Mouse (Mus musculus) thymus, postnatal 25 days (tissue): Measurements from ENCODE around the gene Gpr35.

Experiments used
- DNase-seq: peaks from one replicate; pipeline ENCODE4 v3.0.0; 2022

The Gpr35 gene

DNA sequence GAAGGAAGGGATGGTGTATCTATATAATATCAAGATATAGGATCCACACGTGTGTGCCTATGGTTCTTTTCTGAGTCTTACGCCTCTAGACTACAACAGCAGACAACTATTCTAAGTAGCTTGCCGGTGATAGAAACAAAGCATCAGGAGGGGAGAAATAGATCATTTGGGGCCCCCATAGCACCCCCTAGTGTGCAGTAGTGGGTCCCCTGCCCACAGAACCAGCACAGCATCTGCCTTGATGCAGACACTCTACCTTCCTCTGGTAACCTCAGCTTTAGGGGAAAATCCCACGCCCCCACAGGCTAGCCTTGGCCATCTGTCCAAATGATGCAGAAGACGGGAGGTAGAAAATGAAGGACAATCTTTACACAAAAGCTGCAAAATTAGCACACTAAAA lies 34.3 kb downstream of the Gpr35 start:
- DNase-seq, result no peak

GRCm38 (mm10) chr1:92988894-92989293 lies 38.2 kb downstream of the Gpr35 start:
- no peak for DNase-seq

- DNase-seq, result no peak
Measured at GRCm38 (mm10) chr1:92989891-92990290, 39.2 kb downstream of the Gpr35 start.

- no peak for DNase-seq
Measured at GRCm38 (mm10) chr1:92992214-92992855, 41.7 kb downstream of the Gpr35 start.

DNA sequence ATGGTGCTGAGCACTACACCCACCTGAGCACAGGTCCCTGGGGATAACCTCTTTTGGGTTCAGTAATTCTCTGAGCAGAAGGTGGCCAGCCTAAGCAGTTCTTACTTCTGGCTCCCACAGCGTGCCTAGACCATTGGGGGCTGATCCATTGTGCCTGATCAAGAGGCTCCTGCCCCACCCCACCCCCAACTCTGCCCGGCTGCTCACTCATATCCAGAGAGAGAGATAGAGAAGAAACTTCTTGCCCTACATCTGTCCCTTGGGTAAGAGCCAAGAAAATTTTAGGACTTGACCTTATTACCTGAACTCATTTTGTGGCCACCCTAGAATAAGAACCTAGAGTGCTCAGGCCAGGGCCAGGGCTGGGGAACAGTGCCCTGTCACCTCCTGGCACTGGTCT lies 42.2 kb downstream of the Gpr35 start:
- no peak for DNase-seq

- DNase-seq, result no peak
Measured at GRCm38 (mm10) chr1:93006061-93006460, 55.4 kb downstream of the Gpr35 start, which contains the start of gene Aqp12. TSS of gene Aqp12 (plus strand) at chr1:93006334.

GRCm38 (mm10) chr1:93009196-93009595 lies 58.5 kb downstream of the Gpr35 start:
- no peak for DNase-seq

DNA sequence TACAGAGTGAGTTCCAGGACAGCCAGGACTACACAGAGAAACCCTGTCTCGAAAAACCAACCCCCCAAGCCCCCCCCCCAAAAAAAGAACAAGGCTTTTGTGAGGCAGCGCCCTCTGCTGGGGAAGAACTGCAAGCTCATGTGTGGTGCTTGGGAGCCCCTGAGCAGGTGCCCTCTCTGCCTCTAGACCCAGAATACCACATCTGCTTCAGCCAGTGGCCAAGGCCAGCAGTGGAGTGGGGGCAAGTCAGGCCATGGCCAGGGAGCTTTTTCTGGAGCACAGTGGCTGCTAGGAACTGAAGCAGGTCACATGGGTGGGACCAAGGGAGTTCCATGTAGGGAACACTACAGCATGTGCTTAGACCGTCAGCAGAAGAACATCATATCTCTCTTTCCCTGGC lies 60.1 kb downstream of the Gpr35 start:
- peak; percentile 6 for DNase-seq

DNA sequence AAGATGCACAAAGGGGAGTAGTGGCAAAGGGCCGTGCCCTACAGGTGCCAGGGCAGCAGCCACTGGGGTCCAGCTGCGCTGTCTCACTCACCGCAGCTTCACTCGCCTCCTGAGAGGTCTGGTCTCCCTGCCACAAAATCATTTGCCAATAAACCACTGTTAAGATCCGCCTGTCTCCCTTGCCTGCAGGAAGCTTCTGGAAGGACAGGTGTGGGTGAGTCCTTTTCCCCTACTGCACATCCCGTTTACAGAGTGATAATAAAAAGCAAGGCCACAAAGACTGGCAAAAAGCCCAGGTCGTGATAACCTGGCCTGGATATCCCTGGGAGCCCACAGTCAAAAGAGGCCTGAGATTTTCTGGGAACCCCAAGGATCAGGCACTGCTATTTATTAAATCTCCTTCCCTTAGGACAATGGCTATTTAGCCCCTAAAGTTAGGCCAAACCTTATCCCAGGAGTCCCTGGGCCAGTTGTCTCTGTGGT lies 61.5 kb downstream of the Gpr35 start:
- DNase-seq, result no peak

GRCm38 (mm10) chr1:93013367-93013766 lies 62.7 kb downstream of the Gpr35 start:
- DNase-seq, result no peak

GRCm38 (mm10) chr1:93014460-93014859 lies 63.8 kb downstream of the Gpr35 start:
- DNase-seq, result peak; percentile 56

DNA sequence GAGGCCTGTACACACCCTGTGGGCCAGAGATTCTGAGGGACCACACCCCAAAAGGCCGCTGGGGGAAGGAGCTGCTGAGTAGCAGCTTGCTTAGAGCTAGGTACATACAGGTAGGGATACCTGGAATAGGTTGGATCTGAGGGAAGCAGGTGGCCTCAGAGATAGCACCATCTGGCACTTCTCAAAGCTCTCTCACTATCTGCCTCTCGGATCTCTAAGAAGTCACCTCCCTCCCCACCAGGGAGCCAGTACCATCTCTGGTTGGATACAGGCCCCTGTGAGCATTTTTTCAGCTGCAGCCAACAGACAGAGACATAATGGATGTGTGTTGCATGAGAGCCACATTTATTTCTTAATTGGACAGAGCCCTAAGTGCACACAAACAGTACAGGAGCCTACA lies 64.5 kb downstream of the Gpr35 start:
- no peak for DNase-seq

- DNase-seq, result no peak
Measured at GRCm38 (mm10) chr1:93018716-93019115, 68.1 kb downstream of the Gpr35 start.

- DNase-seq, result no peak
Measured at GRCm38 (mm10) chr1:93020602-93021001, 69.9 kb downstream of the Gpr35 start.

DNA sequence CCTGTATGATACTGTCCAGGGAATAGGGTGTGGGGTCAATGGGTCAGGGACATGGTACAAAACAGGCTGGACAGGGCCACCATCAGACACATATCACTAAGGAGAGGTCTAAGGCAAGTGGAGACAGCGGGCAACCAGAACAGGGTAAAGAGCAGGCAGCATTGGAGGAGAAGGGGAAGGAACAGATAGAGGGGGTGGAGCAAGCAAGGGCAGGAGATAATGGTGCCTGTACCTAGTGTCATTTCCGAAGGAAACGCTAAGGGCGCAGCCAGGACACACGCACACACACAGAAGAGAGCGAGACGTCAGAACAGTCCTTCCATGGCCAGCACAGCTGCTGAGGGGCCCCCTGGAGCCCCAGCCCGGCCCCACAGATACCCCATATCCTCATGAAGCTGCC lies 75.9 kb downstream of the Gpr35 start:
- no peak for DNase-seq

- DNase-seq, result no peak
Measured at GRCm38 (mm10) chr1:93029387-93029786, 78.7 kb downstream of the Gpr35 start.

DNA sequence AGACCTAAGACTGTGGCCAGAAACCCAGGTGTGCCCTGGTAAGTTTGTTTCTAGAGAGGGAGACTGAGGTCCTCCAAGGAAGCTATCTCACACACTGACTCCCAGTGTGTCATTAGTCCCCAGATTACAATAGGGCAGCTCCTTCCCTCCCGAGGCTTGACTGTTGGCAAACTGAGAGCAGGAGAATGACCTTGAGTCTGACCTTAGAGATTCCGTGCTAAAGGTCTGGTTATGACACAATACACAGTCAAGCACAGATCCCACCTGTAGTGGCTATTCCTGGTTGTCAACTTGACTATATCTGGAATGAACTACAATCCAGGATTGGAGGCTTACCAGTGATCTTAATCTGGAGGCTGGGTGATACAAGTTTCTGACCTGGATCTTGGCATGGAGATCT lies 79.4 kb downstream of the Gpr35 start:
- DNase-seq, result no peak

DNA sequence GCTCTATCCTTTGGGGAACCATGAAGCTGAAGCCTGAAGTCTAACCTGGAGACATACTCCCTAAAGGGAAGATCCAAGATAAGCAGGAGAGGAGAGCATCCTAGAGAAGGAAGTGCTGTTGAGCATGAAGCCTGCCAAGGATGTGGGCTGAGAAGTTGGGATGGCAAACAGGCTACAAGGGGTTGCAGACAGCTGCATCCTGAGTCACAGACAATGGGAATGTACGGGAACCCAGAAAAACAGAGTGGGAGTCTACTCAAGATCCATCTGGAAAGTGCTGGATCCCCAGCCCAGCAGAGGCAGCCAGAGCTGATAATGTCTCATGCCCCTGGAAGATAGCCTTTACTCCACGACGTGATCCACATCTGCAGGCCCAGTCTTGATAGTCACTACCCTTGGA lies 80.5 kb downstream of the Gpr35 start:
- DNase-seq, result no peak

DNA sequence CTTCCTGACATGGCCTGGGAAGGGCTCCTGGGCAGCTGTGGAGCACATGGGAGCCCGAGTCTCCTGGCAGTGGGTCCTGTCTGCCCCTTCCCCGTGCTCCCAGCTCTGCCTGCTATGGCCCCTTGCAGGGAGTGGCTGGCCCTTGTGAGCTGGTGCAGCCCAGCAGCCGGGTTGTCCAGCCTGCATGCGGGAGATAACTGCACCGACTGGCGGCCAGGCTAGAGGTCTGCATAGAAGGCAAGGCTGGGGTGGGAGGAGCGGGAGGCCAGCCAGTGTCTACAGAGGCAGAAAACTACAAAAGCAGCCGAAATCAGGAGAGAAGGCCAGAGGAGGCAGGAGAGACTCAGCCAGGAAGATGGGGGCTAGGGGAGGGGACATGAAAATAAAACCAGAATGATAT lies 83.3 kb downstream of the Gpr35 start:
- DNase-seq, result no peak

GRCm38 (mm10) chr1:93035981-93036380 lies 85.3 kb downstream of the Gpr35 start:
- DNase-seq, result no peak
